Mouse (Mus musculus): Measurements from ENCODE around the gene Abi3.

The Abi3 gene

GRCm38 (mm10) chr11:95825625-95826024 is 16.7 kb downstream of the Abi3 start:
- no peak for DNase-seq

GRCm38 (mm10) chr11:95824877-95825243 is 17.4 kb downstream of the Abi3 start:
- peak; percentile 15 to 16 for DNase-seq

GRCm38 (mm10) chr11:95824071-95824876 is 18.0 kb downstream of the Abi3 start, which contains the start of gene Phospho1:
Gene Phospho1, plus strand, starts transcription at chr11:95824499.
- peak; percentile 79 to 87 for DNase-seq

GRCm38 (mm10) chr11:95822437-95822836 is 19.8 kb downstream of the Abi3 start:
- DNase-seq: no peak

- DNase-seq: no peak
These were observed 20.8 kb downstream of the Abi3 start for GRCm38 (mm10) chr11:95821511-95821910.

- no peak for DNase-seq
These were observed 23.1 kb downstream of the Abi3 start for GRCm38 (mm10) chr11:95819138-95819537.

GRCm38 (mm10) chr11:95815412-95815811 is 26.9 kb downstream of the Abi3 start:
- DNase-seq: no peak

- no peak for DNase-seq
These were observed 27.4 kb downstream of the Abi3 start for GRCm38 (mm10) chr11:95814857-95815256.

GRCm38 (mm10) chr11:95814101-95814500 is 28.2 kb downstream of the Abi3 start:
- no peak for DNase-seq

- DNase-seq: no peak
These were observed 30.1 kb downstream of the Abi3 start for GRCm38 (mm10) chr11:95812224-95812623.

- no peak for DNase-seq
These were observed 30.5 kb downstream of the Abi3 start for GRCm38 (mm10) chr11:95811741-95812140.

- DNase-seq: no peak
These were observed 31.4 kb downstream of the Abi3 start for GRCm38 (mm10) chr11:95810828-95811227.

- DNase-seq: no peak
These were observed 32.7 kb downstream of the Abi3 start for GRCm38 (mm10) chr11:95809603-95810002.

- DNase-seq: no peak
These were observed 33.7 kb downstream of the Abi3 start for GRCm38 (mm10) chr11:95808448-95809011.

- no peak for DNase-seq
These were observed 34.4 kb downstream of the Abi3 start for GRCm38 (mm10) chr11:95807884-95808283.

- DNase-seq: no peak
These were observed 36.7 kb downstream of the Abi3 start for GRCm38 (mm10) chr11:95805527-95805926.

- peak in 1 of 2 experiments; percentile 15 for DNase-seq
These were observed 37.3 kb downstream of the Abi3 start for GRCm38 (mm10) chr11:95805010-95805409.

- DNase-seq: no peak
These were observed 46.7 kb downstream of the Abi3 start for GRCm38 (mm10) chr11:95795582-95795981.

- no peak for DNase-seq
These were observed 48.1 kb downstream of the Abi3 start for GRCm38 (mm10) chr11:95794201-95794600.

GRCm38 (mm10) chr11:95792950-95793509 is 49.2 kb downstream of the Abi3 start:
- DNase-seq: no peak

- DNase-seq: no peak
These were observed 50.5 kb downstream of the Abi3 start for GRCm38 (mm10) chr11:95791787-95792186.

- no peak for DNase-seq
These were observed 52.8 kb downstream of the Abi3 start for GRCm38 (mm10) chr11:95789451-95789891.

GRCm38 (mm10) chr11:95786511-95786910 is 55.8 kb downstream of the Abi3 start:
- DNase-seq: no peak

GRCm38 (mm10) chr11:95785675-95786074 is 56.6 kb downstream of the Abi3 start:
- DNase-seq: no peak

Measured in spleen, adult 18-20 months (tissue).